Comparison of ENCODE assay signal across 8 mouse cellular contexts in genomic region chr3:122618402-122618801, GRCm38 (mm10). TPM values are rescaled to one million over a fixed set of nuclear protein-coding genes. Genes with fewer than 3 reads are reported as not detected.
DNase-seq lines count a peak whose midpoint lies in the region; ATAC-seq lines count a peak whose summit lies in the region.

No protein-coding gene starts in this region.

- H3K4me1 ChIP-seq in heart, embryonic 15.5 days (replicated peaks) = peaks cover 21% of the 10 kb centered on the region

- peak overlapping the region; percentile 96 for H3K27ac ChIP-seq in heart, embryonic 15.5 days

- intact Hi-C loops in gastrocnemius, postnatal 36 days (cut with DNase I) = no loop called here

- no peaks in the 10 kb centered on the region for H3K27me3 ChIP-seq in heart, embryonic 15.5 days

- no peaks in the 10 kb centered on the region for H3K36me3 ChIP-seq in heart, embryonic 15.5 days

- no peaks in the 10 kb centered on the region for H3K9me3 ChIP-seq in heart, embryonic 15.5 days (replicated peaks)

- WGBS in heart, embryonic 15.5 days = 1% methylated on average over 30 of the region's 30 CpGs

- peak overlapping the region; percentile 85 for H3K4me3 ChIP-seq in heart, embryonic 15.5 days

- DNase-seq in ovary, postnatal 14 days (ENCODE audit: low spot score) = peak; percentile 18
- DNase-seq in ovary, adult 18-20 months (ENCODE audit: low spot score) = no peak
- DNase-seq in cerebellum, postnatal 10 days = peak; percentile 79
- peak; percentile 79 for DNase-seq in kidney, postnatal 14 days
- peak; percentile 69 for DNase-seq in lung, postnatal 25 days (ENCODE audit: low spot score)
- DNase-seq in right cerebral cortex, postnatal 4 days = peak; percentile 47
- DNase-seq in gastrocnemius, postnatal 36 days = no peak

- H3K9ac ChIP-seq in heart, embryonic 15.5 days = peak overlapping the region; percentile 93

- ATAC-seq in heart, embryonic 15.5 days (replicated peaks; ENCODE audit: insufficient number of reproducible peaks, insufficient read depth, low FRiP score, low read depth) = no peak

- peak overlapping the region; percentile 67 for H3K4me2 ChIP-seq in heart, embryonic 15.5 days

RNA-seq across cellular contexts. Expression of gene Fnbp1l, which starts 1.1 kb away (rescaled TPM):
- polyA plus RNA-seq in heart, embryonic 15.5 days (2015; fragmentation: Nextera tagmentation; extraction: Ambion mirVana) = 24.1 and 25.5 TPM in 2 replicates
- total RNA-seq in gastrocnemius, postnatal 36 days (2021) = 1 to 10 TPM; 3.4 to 6.0 TPM

Comparison
In these comparisons a context has a peak if more than half of its experiments do, and no peak if none do; other contexts are left out.
1. DNase-seq: peak in ovary, postnatal 14 days (single experiment), cerebellum, postnatal 10 days (2 of 2), kidney, postnatal 14 days (single experiment), lung, postnatal 25 days (single experiment) and right cerebral cortex, postnatal 4 days (single experiment); none in ovary, adult 18-20 months (single experiment) and gastrocnemius, postnatal 36 days (0 of 2).